Mouse (Mus musculus) adrenal gland, adult 8-10 months (tissue): ENCODE results near the gene Cnih2. TPM values are rescaled to one million over a fixed set of nuclear protein-coding genes. Genes with fewer than 3 reads are reported as not detected.

Experiments used
- total RNA-seq, 4 experiments: library from RNA; stranded (reverse); gene quantifications; 2 replicates each; pipeline ENCODE4 v1.2.4; 2022

Gene Cnih2
- total RNA-seq, 4 experiments from 2014 or later: 1.5 to 3.2 (median 2.6) TPM

Other genes starting within 250 kb of the Cnih2 start
- 100 to 1,000 TPM; 412 to 672 (median 540) TPM for gene Ctsf, start 243.4 kb downstream of the Cnih2 start, total RNA-seq
- 1 to 10 TPM in 1 of 4 experiments, under 1 TPM in 3; 0.46 to 1.5 (median 0.75) TPM for gene Actn3, start 220.6 kb downstream of the Cnih2 start, total RNA-seq
- 10 to 100 TPM; 26.3 to 35.8 (median 29.2) TPM for gene Zdhhc24, start 219.9 kb downstream of the Cnih2 start, total RNA-seq
- gene Bbs1, start 191.9 kb downstream of the Cnih2 start, total RNA-seq: 10 to 100 TPM in 2 of 4 experiments, 1 to 10 TPM in 2; 6.9 to 23.3 (median 12.5) TPM
- 100 to 1,000 TPM; 110 to 141 (median 132) TPM for gene Dpp3, start 170.2 kb downstream of the Cnih2 start, total RNA-seq
- 10 to 100 TPM; 10.9 to 19.5 (median 15.2) TPM for gene Peli3, start 155.4 kb downstream of the Cnih2 start, total RNA-seq
- gene Mrpl11, start 136.4 kb downstream of the Cnih2 start, total RNA-seq: 10 to 100 TPM; 44.6 to 56.9 (median 53.6) TPM
- under 1 TPM; 0.17 to 0.43 (median 0.32) TPM for gene Npas4, start 108.2 kb downstream of the Cnih2 start, total RNA-seq
- 1 to 10 TPM; 4.0 to 5.7 (median 4.5) TPM for gene Slc29a2, start 74.7 kb downstream of the Cnih2 start, total RNA-seq
- 10 to 100 TPM; 44.3 to 54.2 (median 51.8) TPM for gene B4gat1, start 59.7 kb downstream of the Cnih2 start, total RNA-seq
- 1 to 10 TPM in 3 of 4 experiments, under 1 TPM in 1; 0.59 to 3.9 (median 1.9) TPM for gene AC124502.3, start 59.6 kb downstream of the Cnih2 start, total RNA-seq
- 10 to 100 TPM; 30.0 to 40.1 (median 33.6) TPM for gene Brms1, start 57.2 kb downstream of the Cnih2 start, total RNA-seq
- gene Rin1, start 48.0 kb downstream of the Cnih2 start, total RNA-seq: 1 to 10 TPM; 4.1 to 8.1 (median 7.7) TPM
- gene Cd248, start 30.4 kb downstream of the Cnih2 start, total RNA-seq: 10 to 100 TPM in 1 of 4 experiments, 1 to 10 TPM in 3; 8.9 to 11.8 (median 9.2) TPM
- 1 to 10 TPM; 2.1 to 2.8 (median 2.6) TPM for gene Tmem151a, start 13.0 kb downstream of the Cnih2 start, total RNA-seq
- gene Yif1a, start 10.0 kb downstream of the Cnih2 start, total RNA-seq: 10 to 100 TPM; 58.5 to 79.0 (median 62.9) TPM
- 100 to 1,000 TPM; 184 to 206 (median 197) TPM for gene Rab1b, start 8.6 kb upstream of the Cnih2 start, total RNA-seq
- 10 to 100 TPM; 54.5 to 66.9 (median 61.4) TPM for gene Klc2, start 20.0 kb upstream of the Cnih2 start, total RNA-seq
- 10 to 100 TPM; 23.9 to 35.0 (median 29.7) TPM for gene Pacs1, start 174.6 kb upstream of the Cnih2 start, total RNA-seq
- gene Sf3b2, start 196.9 kb upstream of the Cnih2 start, total RNA-seq: 100 to 1,000 TPM; 179 to 198 (median 191) TPM
- under 1 TPM; 0.09 to 0.62 (median 0.30) TPM for gene Gal3st3, start 199.8 kb upstream of the Cnih2 start, total RNA-seq
- gene Catsper1, start 237.2 kb upstream of the Cnih2 start, total RNA-seq: not detected